Mouse (Mus musculus) forebrain, embryonic 11.5 days (tissue): ENCODE data around the gene Rab11a. TPM values are rescaled to one million over a fixed set of nuclear protein-coding genes. Genes with fewer than 3 reads are reported as not detected.

Source experiments
- ATAC-seq: fragments of 200-750 bp; cut with Nextera tagmentation; replicated peaks from 2 replicates; pipeline ENCODE4 v1.8.0; 2017; ENCODE audit warnings: moderate TSS enrichment; ENCODE audit not compliant: low FRiP score
- DNase-seq: peaks from one replicate; pipeline ENCODE4 v3.0.0-alpha.2; 2017; ENCODE audit warnings: low spot score
- H3K27ac ChIP-seq: fragments of 300-500 bp; sonication (generic); 2 replicates; pipeline ENCODE4 v1.5.1; 2014; ENCODE audit warnings: low read depth, low read length
- H3K27me3 ChIP-seq: fragments of 300-500 bp; sonication (generic); 2 replicates; pipeline ENCODE4 v1.6.1; 2014; ENCODE audit warnings: mild to moderate bottlenecking, low read length, mixed read lengths; ENCODE audit not compliant: control insufficient read depth, insufficient read depth
- H3K36me3 ChIP-seq: fragments of 300-500 bp; sonication (generic); 2 replicates; pipeline ENCODE4 v1.6.1; 2014; ENCODE audit warnings: mild to moderate bottlenecking, low read length, moderate library complexity, mixed read lengths; ENCODE audit not compliant: control insufficient read depth, insufficient read depth
- H3K4me1 ChIP-seq: fragments of 300-500 bp; sonication (generic); replicated peaks from 2 replicates; pipeline ENCODE4 v1.6.1; 2014; ENCODE audit warnings: low read length, mixed read lengths; ENCODE audit not compliant: control insufficient read depth, insufficient read depth
- H3K4me2 ChIP-seq: fragments of 300-500 bp; sonication (generic); 2 replicates; pipeline ENCODE4 v1.6.1; 2014; ENCODE audit warnings: low read depth, mild to moderate bottlenecking, low read length, moderate library complexity, mixed read lengths; ENCODE audit not compliant: severe bottlenecking
- H3K4me3 ChIP-seq: fragments of 300-500 bp; sonication (generic); 2 replicates; pipeline ENCODE4 v1.5.1; 2014; ENCODE audit warnings: low read depth, low read length
- H3K9ac ChIP-seq: fragments of 300-500 bp; sonication (generic); 2 replicates; pipeline ENCODE4 v1.6.1; 2014; ENCODE audit warnings: low read length
- H3K9me3 ChIP-seq: fragments of 300-500 bp; sonication (generic); 2 replicates; pipeline ENCODE4 v1.6.1; 2016; ENCODE audit warnings: low read length, mixed read lengths; ENCODE audit not compliant: control insufficient read depth
- WGBS: fragments of 180-500 bp; shearing (Covaris S2); extraction: QIAGEN DNeasy Blood & Tissue Kit; methylation state at CpG from one replicate; pipeline ENCODE4 v1.1.7; 2014; 5-methylcytosine and 5-hydroxymethylcytosine counted together
- polyA plus RNA-seq: library from polyadenylated mRNA; unstranded; fragments of >200 nt; fragmentation: Nextera tagmentation; extraction: Ambion mirVana; gene quantifications from 2 replicates; pipeline ENCODE4 v1.2.1, GENCODE M21; 2014

Gene Rab11a
- polyA plus RNA-seq, 1 experiment from 2014 or later, result 253 TPM

DNA sequence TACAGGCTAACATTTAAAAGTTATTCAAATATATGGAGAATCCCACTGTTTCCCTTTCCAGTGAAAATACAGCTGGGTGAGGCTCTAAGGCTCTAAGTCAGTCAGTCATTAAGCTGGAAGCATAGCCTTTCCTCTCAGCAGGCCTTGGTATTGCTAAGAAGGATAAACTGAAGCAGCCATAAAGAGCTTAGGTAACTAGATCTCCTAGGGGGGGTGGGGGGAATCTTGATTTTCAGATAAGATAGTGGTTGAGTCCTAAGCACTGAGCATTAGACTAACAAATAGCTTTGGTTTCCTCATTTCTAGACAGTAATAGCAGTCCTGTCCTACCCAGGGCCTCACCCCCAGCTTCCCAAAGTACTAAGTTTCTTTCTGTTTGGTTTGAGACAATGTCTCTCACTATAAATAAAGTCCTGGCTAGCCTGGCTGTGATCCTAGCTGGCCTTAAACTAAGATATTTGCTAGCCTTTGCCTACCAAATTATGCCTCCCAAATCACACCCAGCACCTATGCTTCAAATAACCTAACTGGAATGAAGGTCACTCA lies 34.1 kb downstream of the Rab11a start:
- no peaks in the 10 kb centered on the region for H3K4me1 ChIP-seq
- H3K4me3 ChIP-seq, result no peak overlapping the region
- no peak overlapping the region for H3K27ac ChIP-seq
- H3K4me2 ChIP-seq, result no peak overlapping the region
- H3K9ac ChIP-seq, result no peak overlapping the region
- no peak for DNase-seq
- H3K9me3 ChIP-seq, result no peaks in the 10 kb centered on the region
- H3K27me3 ChIP-seq, result no peaks in the 10 kb centered on the region
- no peaks in the 10 kb centered on the region for H3K36me3 ChIP-seq
- no peak for ATAC-seq

GRCm38 (mm10) chr9:64702937-64703336 lies 34.6 kb downstream of the Rab11a start:
- no peaks in the 10 kb centered on the region for H3K9me3 ChIP-seq
- H3K4me3 ChIP-seq, result no peak overlapping the region
- 77% methylated on average over 2 of the region's 2 CpGs for WGBS

DNA sequence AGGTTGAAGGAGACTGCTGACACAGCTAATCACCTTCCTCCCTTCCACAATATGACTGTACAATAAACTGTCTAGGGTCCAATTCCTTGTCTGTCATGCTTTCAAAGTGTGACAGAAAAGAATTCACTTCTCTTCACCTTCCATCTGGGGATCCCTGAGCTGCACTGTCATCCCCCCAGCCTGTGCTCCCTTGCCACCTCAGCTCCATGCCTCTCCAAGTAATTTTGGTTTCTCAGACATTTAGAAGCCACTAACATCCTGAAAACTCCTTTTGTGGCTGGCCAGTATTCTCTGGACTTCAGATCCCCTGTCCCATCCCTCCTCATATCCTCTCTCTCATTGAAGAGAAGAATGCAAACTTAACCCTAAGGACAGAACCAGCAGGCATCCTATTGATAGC lies 35.2 kb downstream of the Rab11a start:
- no peak overlapping the region for H3K9ac ChIP-seq
- no peaks in the 10 kb centered on the region for H3K27me3 ChIP-seq
- H3K4me2 ChIP-seq, result no peak overlapping the region
- no peaks in the 10 kb centered on the region for H3K9me3 ChIP-seq
- no peak overlapping the region for H3K27ac ChIP-seq
- H3K4me3 ChIP-seq, result no peak overlapping the region
- no peaks in the 10 kb centered on the region for H3K36me3 ChIP-seq
- no peak for ATAC-seq
- no peaks in the 10 kb centered on the region for H3K4me1 ChIP-seq
- DNase-seq, result no peak

More at GRCm38 (mm10) chr9:64702937-64703336, 34.6 kb downstream of the Rab11a start:
- H3K36me3 ChIP-seq, result no peaks in the 10 kb centered on the region
- DNase-seq, result no peak
- H3K4me1 ChIP-seq, result no peaks in the 10 kb centered on the region
- no peak for ATAC-seq
- H3K27ac ChIP-seq, result no peak overlapping the region
- H3K4me2 ChIP-seq, result no peak overlapping the region
- H3K27me3 ChIP-seq, result no peaks in the 10 kb centered on the region
- no peak overlapping the region for H3K9ac ChIP-seq

- no peak for ATAC-seq
- no peaks in the 10 kb centered on the region for H3K27me3 ChIP-seq
- WGBS, result 87% methylated on average over 1 of the region's 1 CpGs
- H3K9me3 ChIP-seq, result no peaks in the 10 kb centered on the region
- no peak overlapping the region for H3K4me3 ChIP-seq
- no peak for DNase-seq
- no peaks in the 10 kb centered on the region for H3K4me1 ChIP-seq
- H3K36me3 ChIP-seq, result no peaks in the 10 kb centered on the region
- H3K9ac ChIP-seq, result no peak overlapping the region
- H3K4me2 ChIP-seq, result no peak overlapping the region
- H3K27ac ChIP-seq, result no peak overlapping the region
Observed at GRCm38 (mm10) chr9:64701651-64702050, 35.9 kb downstream of the Rab11a start.

GRCm38 (mm10) chr9:64700451-64701311 lies 36.9 kb downstream of the Rab11a start:
- Histone ChIP-seq H3K4me2 (no peak overlapping the region), H3K27ac (no peak overlapping the region), H3K36me3 (no peaks in the 10 kb centered on the region), H3K27me3 (no peaks in the 10 kb centered on the region), H3K9me3 (no peaks in the 10 kb centered on the region), H3K9ac (no peak overlapping the region), H3K4me3 (no peak overlapping the region), H3K4me1 (no peaks in the 10 kb centered on the region)
- no peak for ATAC-seq
- no peak for DNase-seq
- WGBS, result 90% methylated on average over 4 of the region's 4 CpGs

DNA sequence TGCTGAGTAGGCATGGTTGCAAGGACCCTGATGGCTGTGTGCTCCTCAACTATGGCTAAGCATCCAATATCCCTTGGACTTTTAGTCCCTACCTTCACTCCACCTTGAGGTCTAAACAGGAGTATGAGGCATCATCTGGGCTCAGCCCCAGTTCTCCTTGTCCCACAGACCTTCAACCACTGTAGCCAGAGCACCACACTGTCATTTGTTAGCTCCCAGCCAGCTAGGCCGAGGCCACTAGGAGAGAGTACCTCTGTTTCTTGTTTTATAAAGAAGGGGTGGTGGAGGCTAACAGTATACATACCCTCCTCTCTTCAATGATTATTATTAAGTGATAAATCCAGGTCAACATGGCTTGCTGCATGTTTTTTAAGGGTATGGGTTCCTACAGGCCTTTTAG lies 39.0 kb downstream of the Rab11a start:
- Histone ChIP-seq H3K4me1 (no peaks in the 10 kb centered on the region), H3K4me2 (no peak overlapping the region), H3K9ac (no peak overlapping the region), H3K27me3 (no peaks in the 10 kb centered on the region), H3K9me3 (no peaks in the 10 kb centered on the region), H3K4me3 (no peak overlapping the region), H3K36me3 (no peaks in the 10 kb centered on the region), H3K27ac (no peak overlapping the region)
- DNase-seq (no peak), ATAC-seq (no peak)
- 100% methylated on average over 1 of the region's 1 CpGs for WGBS

DNA sequence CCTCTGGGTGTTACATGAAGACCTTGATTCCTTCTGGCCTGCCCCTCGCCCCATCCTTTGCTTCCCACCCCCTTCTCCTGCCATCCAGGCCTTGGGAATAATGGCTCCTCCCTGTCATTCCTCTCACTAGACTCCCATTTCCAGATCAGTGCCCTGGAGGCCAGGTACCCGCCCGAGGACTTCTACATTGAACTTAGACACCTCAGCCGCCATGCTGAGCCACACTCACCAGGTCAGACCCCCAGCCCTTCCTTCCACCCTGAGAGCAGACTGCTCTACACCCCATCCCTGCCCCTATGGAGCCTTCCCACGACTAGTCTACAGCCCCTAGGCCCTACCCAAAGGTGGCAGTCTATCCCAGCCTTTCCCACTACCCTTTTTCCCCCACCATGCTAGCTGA lies 39.9 kb downstream of the Rab11a start:
- WGBS, result 85% methylated on average over 5 of the region's 5 CpGs
- Histone ChIP-seq H3K36me3 (no peaks in the 10 kb centered on the region), H3K27ac (no peak overlapping the region), H3K4me2 (no peak overlapping the region), H3K9ac (no peak overlapping the region), H3K4me3 (no peak overlapping the region), H3K4me1 (no peaks in the 10 kb centered on the region), H3K9me3 (no peaks in the 10 kb centered on the region), H3K27me3 (no peaks in the 10 kb centered on the region)
- ATAC-seq (no peak), DNase-seq (no peak)

DNA sequence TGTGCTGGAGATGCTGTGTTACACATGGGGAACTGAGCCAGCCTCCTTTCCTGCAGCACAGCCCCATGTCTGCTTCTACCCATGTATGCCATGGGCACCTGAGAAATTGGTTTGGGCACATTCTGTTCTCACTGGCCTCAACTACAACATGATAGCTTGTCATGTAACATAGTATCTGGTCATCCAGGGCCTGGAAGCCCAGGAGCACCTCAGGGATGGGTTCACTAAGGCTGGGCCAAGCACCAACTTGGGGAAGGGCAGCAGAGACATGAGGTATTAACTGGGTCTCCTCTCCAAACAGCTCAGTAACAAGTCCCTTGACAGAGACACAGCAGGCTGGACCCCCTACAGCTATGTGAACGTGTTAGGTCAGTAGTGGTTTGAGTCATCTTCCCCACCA lies 40.6 kb downstream of the Rab11a start:
- 78% methylated on average over 1 of the region's 1 CpGs for WGBS
- no peak for DNase-seq
- Histone ChIP-seq H3K4me1 (no peaks in the 10 kb centered on the region), H3K36me3 (no peaks in the 10 kb centered on the region), H3K4me3 (no peak overlapping the region), H3K9ac (no peak overlapping the region), H3K27ac (no peak overlapping the region), H3K4me2 (no peak overlapping the region), H3K27me3 (no peaks in the 10 kb centered on the region), H3K9me3 (no peaks in the 10 kb centered on the region)
- ATAC-seq, result no peak

DNA sequence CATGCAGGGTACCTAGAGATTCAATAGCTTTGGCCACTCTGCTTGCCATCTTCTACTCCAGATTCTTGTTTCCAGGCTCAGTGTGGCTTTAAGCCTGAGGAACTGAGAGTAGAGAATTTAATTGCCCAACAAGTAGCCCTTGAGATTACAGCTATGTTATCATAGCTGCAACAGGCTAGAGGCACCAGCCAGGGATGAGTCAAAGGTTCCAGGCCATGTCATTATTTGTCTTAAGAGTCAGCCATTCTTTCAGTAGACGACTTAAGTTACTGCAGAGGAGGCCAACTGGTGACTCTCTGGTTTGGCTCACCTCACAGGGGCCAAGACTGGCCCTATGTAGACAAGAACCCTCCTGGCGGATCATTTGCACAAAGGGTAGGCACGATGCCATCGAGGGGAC lies 41.2 kb downstream of the Rab11a start:
- Histone ChIP-seq H3K36me3 (no peaks in the 10 kb centered on the region), H3K9ac (no peak overlapping the region), H3K4me2 (no peak overlapping the region), H3K4me3 (no peak overlapping the region), H3K27me3 (no peaks in the 10 kb centered on the region), H3K4me1 (no peaks in the 10 kb centered on the region), H3K27ac (no peak overlapping the region), H3K9me3 (no peaks in the 10 kb centered on the region)
- ATAC-seq, result no peak
- DNase-seq, result no peak
- 90% methylated on average over 4 of the region's 4 CpGs for WGBS
